Mouse (Mus musculus) forebrain, embryonic 11.5 days (tissue): ENCODE measurements around the gene Extl1. TPM values are rescaled to one million over a fixed set of nuclear protein-coding genes. Genes with fewer than 3 reads are reported as not detected.
"Not testable (repeated sequence)": the region's sequence is repeated elsewhere in the genome, so short reads cannot be mapped to it uniquely, and the experiment has no call there.

Experiments
- ATAC-seq: fragments of 200-750 bp; cut with Nextera tagmentation; replicated peaks from 2 replicates; pipeline ENCODE4 v1.8.0; 2017; ENCODE audit warnings: moderate TSS enrichment; ENCODE audit not compliant: low FRiP score
- DNase-seq: peaks from one replicate; pipeline ENCODE4 v3.0.0-alpha.2; 2017; ENCODE audit warnings: low spot score
- H3K27ac ChIP-seq: fragments of 300-500 bp; sonication (generic); 2 replicates; pipeline ENCODE4 v1.5.1; 2014; ENCODE audit warnings: low read depth, low read length
- H3K27me3 ChIP-seq: fragments of 300-500 bp; sonication (generic); 2 replicates; pipeline ENCODE4 v1.6.1; 2014; ENCODE audit warnings: mild to moderate bottlenecking, low read length, mixed read lengths; ENCODE audit not compliant: control insufficient read depth, insufficient read depth
- H3K36me3 ChIP-seq: fragments of 300-500 bp; sonication (generic); 2 replicates; pipeline ENCODE4 v1.6.1; 2014; ENCODE audit warnings: mild to moderate bottlenecking, low read length, moderate library complexity, mixed read lengths; ENCODE audit not compliant: control insufficient read depth, insufficient read depth
- H3K4me1 ChIP-seq: fragments of 300-500 bp; sonication (generic); replicated peaks from 2 replicates; pipeline ENCODE4 v1.6.1; 2014; ENCODE audit warnings: low read length, mixed read lengths; ENCODE audit not compliant: control insufficient read depth, insufficient read depth
- H3K4me2 ChIP-seq: fragments of 300-500 bp; sonication (generic); 2 replicates; pipeline ENCODE4 v1.6.1; 2014; ENCODE audit warnings: low read depth, mild to moderate bottlenecking, low read length, moderate library complexity, mixed read lengths; ENCODE audit not compliant: severe bottlenecking
- H3K4me3 ChIP-seq: fragments of 300-500 bp; sonication (generic); 2 replicates; pipeline ENCODE4 v1.5.1; 2014; ENCODE audit warnings: low read depth, low read length
- H3K9ac ChIP-seq: fragments of 300-500 bp; sonication (generic); 2 replicates; pipeline ENCODE4 v1.6.1; 2014; ENCODE audit warnings: low read length
- H3K9me3 ChIP-seq: fragments of 300-500 bp; sonication (generic); 2 replicates; pipeline ENCODE4 v1.6.1; 2016; ENCODE audit warnings: low read length, mixed read lengths; ENCODE audit not compliant: control insufficient read depth
- WGBS: fragments of 180-500 bp; shearing (Covaris S2); extraction: QIAGEN DNeasy Blood & Tissue Kit; methylation state at CpG from one replicate; pipeline ENCODE4 v1.1.7; 2014; 5-methylcytosine and 5-hydroxymethylcytosine counted together
- polyA plus RNA-seq: library from polyadenylated mRNA; unstranded; fragments of >200 nt; fragmentation: Nextera tagmentation; extraction: Ambion mirVana; gene quantifications from 2 replicates; pipeline ENCODE4 v1.2.1, GENCODE M21; 2014

Extl1 gene
- 0.15 and 0.71 TPM in 2 replicates for polyA plus RNA-seq

DNA sequence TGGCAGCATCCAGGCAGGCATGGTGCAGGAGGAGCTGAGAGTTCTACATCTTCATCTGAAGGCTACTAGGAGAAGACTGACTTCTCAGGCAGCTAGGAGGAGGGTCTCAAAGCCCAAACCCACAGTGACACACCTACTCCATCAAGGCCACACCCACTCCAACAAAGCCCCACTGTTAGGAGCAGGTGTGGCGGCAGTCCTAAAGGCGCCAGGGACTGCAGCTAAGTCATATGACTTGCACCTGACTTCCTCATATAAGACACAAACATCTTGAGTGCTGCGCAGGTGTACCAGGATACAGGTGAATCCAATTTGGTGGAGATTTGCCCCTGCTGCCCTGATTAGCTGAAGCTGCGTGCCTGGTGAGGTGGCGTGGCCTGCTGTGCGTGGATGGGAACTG lies at the start of gene Extl1:
Extl1 (minus strand) TSS at position 101 of the 400 bp plus-strand sequence.
- H3K4me1 ChIP-seq, H3K27ac ChIP-seq, DNase-seq, H3K4me3 ChIP-seq, H3K27me3 ChIP-seq, H3K36me3 ChIP-seq, H3K4me2 ChIP-seq, H3K9ac ChIP-seq, ATAC-seq, H3K9me3 ChIP-seq: not testable (repeated sequence)
- WGBS: 92% methylated on average over 2 of the region's 6 CpGs

DNA sequence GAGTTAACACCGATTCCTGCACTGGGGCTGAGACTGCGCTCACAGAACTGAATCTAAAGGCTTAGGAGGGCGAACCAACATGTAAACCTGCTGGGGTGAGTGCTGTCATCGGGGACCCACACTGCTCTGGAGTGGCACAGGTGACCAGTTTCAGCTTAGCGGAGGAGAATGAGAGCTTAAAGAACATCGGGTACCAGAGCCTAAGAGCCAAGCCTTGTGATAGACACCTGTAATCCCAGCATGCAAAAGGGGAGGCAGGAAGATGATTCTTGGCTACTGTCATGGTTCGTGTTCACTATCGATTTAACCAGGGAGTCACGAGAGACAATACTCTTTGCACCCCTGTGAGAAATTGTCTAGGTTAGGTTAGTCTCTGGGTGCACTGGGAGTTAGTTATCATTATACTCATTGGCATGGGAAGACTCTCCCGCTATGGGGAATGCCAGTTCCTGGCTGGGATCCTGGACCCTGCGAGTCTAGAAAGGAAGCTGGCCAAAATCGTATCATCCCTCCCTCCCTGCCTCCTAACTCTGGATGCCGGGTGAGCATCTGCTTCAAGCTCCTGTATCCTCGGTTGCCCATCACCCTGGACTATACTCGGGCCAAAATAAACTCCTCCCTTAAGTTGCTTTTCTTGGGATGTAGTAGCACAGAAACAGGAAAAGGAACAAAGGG lies 49.2 kb upstream of the Extl1 start:
- WGBS: 89% methylated on average over 15 of the region's 15 CpGs
- Histone ChIP-seq H3K4me2 (no peak overlapping the region), H3K9me3 (no peaks in the 10 kb centered on the region), H3K4me1 (no peaks in the 10 kb centered on the region), H3K27me3 (no peaks in the 10 kb centered on the region), H3K36me3 (no peaks in the 10 kb centered on the region), H3K27ac (no peak overlapping the region), H3K9ac (no peak overlapping the region), H3K4me3 (no peak overlapping the region)
- DNase-seq (no peak), ATAC-seq (no peak)

GRCm38 (mm10) chr4:134430381-134431004 lies 46.8 kb upstream of the Extl1 start:
- H3K4me2 ChIP-seq: no peak overlapping the region

GRCm38 (mm10) chr4:134425088-134425487 lies 41.4 kb upstream of the Extl1 start:
- no peaks in the 10 kb centered on the region for H3K27me3 ChIP-seq
- H3K9ac ChIP-seq: no peak overlapping the region
- H3K27ac ChIP-seq: no peak overlapping the region
- no peak overlapping the region for H3K4me3 ChIP-seq
- ATAC-seq: no peak
- H3K4me2 ChIP-seq: no peak overlapping the region
- H3K9me3 ChIP-seq: no peaks in the 10 kb centered on the region
- no peaks in the 10 kb centered on the region for H3K4me1 ChIP-seq
- 83% methylated on average over 7 of the region's 7 CpGs for WGBS
- no peaks in the 10 kb centered on the region for H3K36me3 ChIP-seq
- DNase-seq: no peak

More at GRCm38 (mm10) chr4:134430381-134431004, 46.8 kb upstream of the Extl1 start:
- no peak overlapping the region for H3K4me3 ChIP-seq
- H3K27me3 ChIP-seq: no peaks in the 10 kb centered on the region
- peak overlapping the region; percentile 44 for H3K27ac ChIP-seq
- no peak overlapping the region for H3K9ac ChIP-seq
- no peaks in the 10 kb centered on the region for H3K9me3 ChIP-seq
- H3K4me1 ChIP-seq: no peaks in the 10 kb centered on the region
- ATAC-seq: no peak
- 62% methylated on average over 23 of the region's 23 CpGs for WGBS
- DNase-seq: no peak
- no peaks in the 10 kb centered on the region for H3K36me3 ChIP-seq

DNA sequence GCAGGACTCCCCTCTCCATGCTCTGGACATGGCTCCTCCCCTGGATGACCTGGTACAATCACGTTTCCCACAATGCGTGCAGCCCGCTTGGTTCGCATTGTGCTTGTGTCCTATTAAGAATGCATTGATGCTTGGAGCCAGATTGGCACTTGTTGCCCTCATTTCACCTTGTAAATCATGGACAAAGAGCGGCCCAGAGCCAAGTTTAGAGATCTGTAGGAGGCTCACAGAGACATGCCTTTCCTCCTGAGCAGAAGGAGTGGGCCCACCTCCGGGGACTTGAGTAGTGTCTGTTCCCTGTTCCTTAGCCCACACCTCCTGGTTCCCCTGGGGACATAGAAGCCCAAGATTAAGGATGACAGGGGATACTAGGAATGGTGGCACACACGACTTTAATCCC lies 40.3 kb upstream of the Extl1 start:
- no peak overlapping the region for H3K27ac ChIP-seq
- H3K4me3 ChIP-seq: no peak overlapping the region
- no peak overlapping the region for H3K9ac ChIP-seq
- DNase-seq (no peak), ATAC-seq (no peak)
- 87% methylated on average over 7 of the region's 7 CpGs for WGBS
- H3K36me3 ChIP-seq: no peaks in the 10 kb centered on the region
- H3K9me3 ChIP-seq: no peaks in the 10 kb centered on the region
- no peak overlapping the region for H3K4me2 ChIP-seq
- no peaks in the 10 kb centered on the region for H3K4me1 ChIP-seq
- H3K27me3 ChIP-seq: no peaks in the 10 kb centered on the region

DNA sequence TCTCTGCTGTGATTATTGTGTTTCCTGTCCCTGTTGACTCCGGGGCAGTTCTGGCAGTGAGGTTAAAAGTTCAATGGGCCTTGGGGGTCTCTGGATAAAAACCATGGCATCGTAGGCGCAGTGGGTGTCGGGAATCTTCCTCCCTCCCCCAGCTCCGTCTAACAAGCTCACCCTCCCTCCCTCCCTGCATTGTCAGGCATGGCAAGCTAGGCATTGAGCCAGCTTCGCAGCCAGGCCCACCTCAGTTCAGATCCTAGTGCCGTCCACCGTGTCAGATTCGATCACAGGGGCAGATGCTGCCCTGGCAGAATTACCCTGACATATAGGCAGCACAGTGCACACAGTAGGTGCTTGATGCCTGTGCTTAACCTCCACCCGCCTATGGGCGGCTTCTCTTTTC lies 38.3 kb upstream of the Extl1 start:
- ATAC-seq: no peak

GRCm38 (mm10) chr4:134417111-134417510 lies 33.5 kb upstream of the Extl1 start:
- no peak overlapping the region for H3K27ac ChIP-seq
- no peak overlapping the region for H3K9ac ChIP-seq
- H3K36me3 ChIP-seq: no peaks in the 10 kb centered on the region
- WGBS: 71% methylated on average over 7 of the region's 7 CpGs
- ATAC-seq: no peak
- H3K4me3 ChIP-seq: no peak overlapping the region
- H3K4me2 ChIP-seq: no peak overlapping the region
- no peak for DNase-seq
- no peaks in the 10 kb centered on the region for H3K9me3 ChIP-seq
- H3K4me1 ChIP-seq: no peaks in the 10 kb centered on the region
- H3K27me3 ChIP-seq: no peaks in the 10 kb centered on the region

More for the DNA sequence above, 38.3 kb upstream of the Extl1 start:
- WGBS: 78% methylated on average over 11 of the region's 11 CpGs
- no peaks in the 10 kb centered on the region for H3K36me3 ChIP-seq
- H3K4me3 ChIP-seq: no peak overlapping the region
- no peaks in the 10 kb centered on the region for H3K4me1 ChIP-seq
- H3K27me3 ChIP-seq: no peaks in the 10 kb centered on the region
- no peak overlapping the region for H3K9ac ChIP-seq
- no peak overlapping the region for H3K27ac ChIP-seq
- DNase-seq: no peak
- H3K9me3 ChIP-seq: no peaks in the 10 kb centered on the region
- H3K4me2 ChIP-seq: no peak overlapping the region

DNA sequence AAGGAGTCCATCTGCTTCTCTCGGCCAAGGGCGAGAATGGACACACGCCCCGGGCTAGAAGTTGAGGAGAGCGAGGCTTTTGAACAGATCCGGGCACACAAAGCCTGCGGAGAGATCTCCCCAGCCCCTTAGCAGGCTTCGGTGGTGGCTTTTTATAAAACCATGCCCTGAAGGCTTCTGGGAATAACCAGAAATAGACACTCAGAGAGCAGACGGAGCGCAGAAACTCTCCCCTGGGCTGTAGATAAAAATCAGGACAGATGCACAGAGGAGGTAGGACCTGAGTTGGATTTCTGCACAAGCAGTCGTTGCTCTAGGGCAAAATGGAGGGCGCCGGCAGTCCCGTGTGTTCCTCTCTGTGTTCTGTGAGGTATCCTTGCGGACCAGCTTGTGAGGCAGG lies 33.0 kb upstream of the Extl1 start:
- H3K36me3 ChIP-seq: no peaks in the 10 kb centered on the region
- no peak overlapping the region for H3K27ac ChIP-seq
- WGBS: 80% methylated on average over 15 of the region's 15 CpGs
- H3K9ac ChIP-seq: no peak overlapping the region
- DNase-seq: no peak
- no peaks in the 10 kb centered on the region for H3K27me3 ChIP-seq
- no peak overlapping the region for H3K4me3 ChIP-seq
- no peaks in the 10 kb centered on the region for H3K4me1 ChIP-seq
- no peak overlapping the region for H3K4me2 ChIP-seq
- H3K9me3 ChIP-seq: no peaks in the 10 kb centered on the region
- ATAC-seq: no peak

GRCm38 (mm10) chr4:134416177-134416576 lies 32.5 kb upstream of the Extl1 start:
- Histone ChIP-seq H3K9me3 (no peaks in the 10 kb centered on the region), H3K36me3 (no peaks in the 10 kb centered on the region), H3K4me2 (no peak overlapping the region), H3K4me1 (no peaks in the 10 kb centered on the region), H3K27me3 (no peaks in the 10 kb centered on the region), H3K27ac (no peak overlapping the region), H3K9ac (no peak overlapping the region), H3K4me3 (no peak overlapping the region)
- ATAC-seq (no peak), DNase-seq (no peak)
- WGBS: 88% methylated on average over 17 of the region's 17 CpGs
